23 mouse cellular contexts compared by ENCODE assay signal in genomic region chr14:21342984-21343383, GRCm38 (mm10).
DNase-seq lines count a peak whose midpoint lies in the region; ATAC-seq and TF ChIP-seq lines count a peak whose summit lies in the region.
"Had no signal": no experiment of that assay in that cellular context is flagged by ENCODE, and none has a peak within 500 bp of the region (broad histone marks: within the 10 kb centered on the region; RNA-seq: fewer than 3 reads in every experiment).

No protein-coding gene starts in this region.

- H3K27ac ChIP-seq in embryonic facial prominence, embryonic 14.5 days (replicated peaks; ENCODE audit: low read depth, low read length): no peak overlapping the region
- H3K27ac ChIP-seq in embryonic facial prominence, embryonic 10.5 days (replicated peaks): no peak overlapping the region
- no peak overlapping the region for H3K27ac ChIP-seq in stomach, embryonic 15.5 days
- no peak overlapping the region for H3K27ac ChIP-seq in stomach, postnatal 0 days (replicated peaks)
- H3K27ac ChIP-seq: heart, adult 2 months; heart, embryonic 15.5 days; hindbrain, embryonic 10.5 days; hindbrain, embryonic 14.5 days; intestine, embryonic 15.5 days had no signal

- H3K36me3 ChIP-seq in embryonic facial prominence, embryonic 14.5 days (ENCODE audit: control insufficient read depth, insufficient read depth, low read length): no peaks in the 10 kb centered on the region
- H3K36me3 ChIP-seq in embryonic facial prominence, embryonic 10.5 days (replicated peaks): no peaks in the 10 kb centered on the region
- H3K36me3 ChIP-seq in stomach, embryonic 15.5 days: no peaks in the 10 kb centered on the region
- H3K36me3 ChIP-seq in stomach, postnatal 0 days (ENCODE audit: control insufficient read depth, insufficient read depth, low read length): no peaks in the 10 kb centered on the region
- H3K36me3 ChIP-seq: heart, embryonic 15.5 days; hindbrain, embryonic 10.5 days; intestine, embryonic 15.5 days had no signal

- 47% methylated on average over 3 of the region's 3 CpGs for WGBS in embryonic facial prominence, embryonic 14.5 days
- 90% methylated on average over 3 of the region's 3 CpGs for WGBS in embryonic facial prominence, embryonic 10.5 days
- WGBS in stomach, embryonic 15.5 days: 75% methylated on average over 3 of the region's 3 CpGs
- 75% methylated on average over 3 of the region's 3 CpGs for WGBS in stomach, postnatal 0 days

- H3K9ac ChIP-seq in embryonic facial prominence, embryonic 14.5 days (ENCODE audit: low read depth, low read length): no peak overlapping the region
- no peak overlapping the region for H3K9ac ChIP-seq in stomach, embryonic 15.5 days
- H3K9ac ChIP-seq in stomach, postnatal 0 days (ENCODE audit: low read length): no peak overlapping the region
- H3K9ac ChIP-seq: heart, embryonic 15.5 days; hindbrain, embryonic 14.5 days; intestine, embryonic 15.5 days had no signal

- no peaks in the 10 kb centered on the region for H3K9me3 ChIP-seq in embryonic facial prominence, embryonic 14.5 days (ENCODE audit: control insufficient read depth, low read length)
- H3K9me3 ChIP-seq in embryonic facial prominence, embryonic 10.5 days: no peaks in the 10 kb centered on the region
- H3K9me3 ChIP-seq in stomach, embryonic 15.5 days: no peaks in the 10 kb centered on the region
- H3K9me3 ChIP-seq in stomach, postnatal 0 days (ENCODE audit: control insufficient read depth, low read length): no peaks in the 10 kb centered on the region
- H3K9me3 ChIP-seq: G1E; heart, embryonic 15.5 days; hindbrain, embryonic 10.5 days; intestine, embryonic 15.5 days had no signal

- no peak overlapping the region for H3K4me2 ChIP-seq in embryonic facial prominence, embryonic 14.5 days (ENCODE audit: low read depth, low read length)
- H3K4me2 ChIP-seq in stomach, embryonic 15.5 days: no peak overlapping the region
- H3K4me2 ChIP-seq in stomach, postnatal 0 days (replicated peaks; ENCODE audit: low read depth): no peak overlapping the region
- H3K4me2 ChIP-seq: heart, embryonic 11.5 days; heart, embryonic 15.5 days; hindbrain, embryonic 14.5 days; intestine, embryonic 15.5 days had no signal

- H3K4me1 ChIP-seq in embryonic facial prominence, embryonic 14.5 days (ENCODE audit: control insufficient read depth, insufficient read depth, low read length): no peaks in the 10 kb centered on the region
- no peaks in the 10 kb centered on the region for H3K4me1 ChIP-seq in embryonic facial prominence, embryonic 10.5 days
- H3K4me1 ChIP-seq in stomach, embryonic 15.5 days: no peaks in the 10 kb centered on the region
- H3K4me1 ChIP-seq in stomach, postnatal 0 days (replicated peaks; ENCODE audit: control insufficient read depth, insufficient read depth): no peaks in the 10 kb centered on the region
- H3K4me1 ChIP-seq: hindbrain, embryonic 10.5 days; intestine, embryonic 15.5 days had no signal

- no peak for TF ChIP-seq EP300 in stomach, postnatal 0 days (optimal IDR thresholded peaks at IDR 0.05)

- no peak for TF ChIP-seq CTCF in stomach, postnatal 0 days (IDR thresholded peaks at IDR 0.05; ENCODE audit: low read depth)

- no peak for ATAC-seq in embryonic facial prominence, embryonic 14.5 days (ENCODE audit: low read depth)
- peak; percentile 11; the same call in 1 of the 2 replicates for ATAC-seq in frontal cortex, adult (ENCODE audit: low TSS enrichment)
- ATAC-seq in stomach, embryonic 15.5 days (ENCODE audit: insufficient read depth, low FRiP score, low read depth): peak; percentile 22; the same call in 1 of the 2 replicates
- ATAC-seq in stomach, postnatal 0 days (ENCODE audit: low FRiP score, low TSS enrichment): no peak
- no peak for ATAC-seq in monocyte, adult 5-6 weeks (replicated peaks; ENCODE audit: insufficient number of reproducible peaks, low FRiP score, low TSS enrichment, poor library complexity, severe bottlenecking)
- ATAC-seq: CD4-positive, CD25-positive, alpha-beta regulatory T cell, adult 4 months; intestine, embryonic 15.5 days had no signal

- DNase-seq in embryonic facial prominence, embryonic 14.5 days (ENCODE audit: low spot score): peak; percentile 24
- no peak for DNase-seq in embryonic facial prominence, embryonic 10.5 days (ENCODE audit: low spot score)
- no peak for DNase-seq in frontal cortex, postnatal 36 days (ENCODE audit: low spot score in 2 of 2)
- DNase-seq in stomach, postnatal 0 days (ENCODE audit: low spot score): no peak
- DNase-seq in layer of hippocampus, adult 9-11 months: no peak
- DNase-seq: adrenal gland, adult 8-10 months; adrenal gland, postnatal 36 days; B cell, adult 2 months; cerebellum, adult 2 months; cerebellum, postnatal 10 days; gastrocnemius, postnatal 14 days; heart, adult 2 months; heart, postnatal 14 days had no signal

- no peaks in the 10 kb centered on the region for H3K27me3 ChIP-seq in embryonic facial prominence, embryonic 14.5 days (replicated peaks; ENCODE audit: control insufficient read depth, insufficient read depth, low read length)
- H3K27me3 ChIP-seq in embryonic facial prominence, embryonic 10.5 days (replicated peaks; ENCODE audit: low read depth, poor library complexity, severe bottlenecking): no peaks in the 10 kb centered on the region
- no peaks in the 10 kb centered on the region for H3K27me3 ChIP-seq in stomach, embryonic 15.5 days (replicated peaks)
- no peaks in the 10 kb centered on the region for H3K27me3 ChIP-seq in stomach, postnatal 0 days (ENCODE audit: control insufficient read depth, insufficient read depth, low read length)
- H3K27me3 ChIP-seq: heart, embryonic 15.5 days; intestine, embryonic 15.5 days had no signal

- no peak overlapping the region for H3K4me3 ChIP-seq in embryonic facial prominence, embryonic 14.5 days (ENCODE audit: low read depth, low read length)
- no peak overlapping the region for H3K4me3 ChIP-seq in embryonic facial prominence, embryonic 10.5 days
- H3K4me3 ChIP-seq in stomach, embryonic 15.5 days (replicated peaks): no peak overlapping the region
- no peak overlapping the region for H3K4me3 ChIP-seq in stomach, postnatal 0 days (ENCODE audit: low read depth, low read length)
- H3K4me3 ChIP-seq: heart, adult 2 months; heart, embryonic 15.5 days; hindbrain, embryonic 10.5 days; intestine, embryonic 15.5 days had no signal

Comparison
In these comparisons a context has a peak if more than half of its experiments do, and no peak if none do; other contexts are left out.
1. ATAC-seq: peak in frontal cortex, adult (single experiment) and stomach, embryonic 15.5 days (single experiment); none in embryonic facial prominence, embryonic 14.5 days (single experiment), stomach, postnatal 0 days (single experiment) and monocyte, adult 5-6 weeks (single experiment).